Mouse (Mus musculus): Measurements from ENCODE around the gene Ccdc152. TPM values are rescaled to one million over a fixed set of nuclear protein-coding genes. Genes with fewer than 3 reads are reported as not detected.
"Not testable (repeated sequence)": the region's sequence is repeated elsewhere in the genome, so short reads cannot be mapped to it uniquely, and the experiment has no call there.

Gene Ccdc152
- polyA plus RNA-seq, 1 experiment from 2014 or later, result 0.22 TPM

- Histone ChIP-seq H3K9me3 (ENCODE audit: control insufficient read depth, low read depth, low read length) (no peaks in the 10 kb centered on the region), H3K9ac (replicated peaks; ENCODE audit: low read depth, low read length) (no peak overlapping the region), H3K36me3 (ENCODE audit: control insufficient read depth, insufficient read depth, low read length) (no peaks in the 10 kb centered on the region), H3K4me3 (ENCODE audit: low read depth, low read length) (no peak overlapping the region), H3K27ac (ENCODE audit: low read length) (peak overlapping the region; percentile 63; the same call in 1 of the 2 replicates), H3K27me3 (ENCODE audit: control insufficient read depth, insufficient read depth, low read length) (no peaks in the 10 kb centered on the region), H3K4me1 (ENCODE audit: control insufficient read depth, insufficient read depth, low read length) (peaks cover 9% of the 10 kb centered on the region), H3K4me2 (replicated peaks; ENCODE audit: low read depth, low read length) (no peak overlapping the region)
- no peak for ATAC-seq (ENCODE audit: insufficient number of reproducible peaks, insufficient read depth, low FRiP score, low read depth)
Observed at GRCm38 (mm10) chr15:3251718-3252067, 51.6 kb downstream of the Ccdc152 start.

DNA sequence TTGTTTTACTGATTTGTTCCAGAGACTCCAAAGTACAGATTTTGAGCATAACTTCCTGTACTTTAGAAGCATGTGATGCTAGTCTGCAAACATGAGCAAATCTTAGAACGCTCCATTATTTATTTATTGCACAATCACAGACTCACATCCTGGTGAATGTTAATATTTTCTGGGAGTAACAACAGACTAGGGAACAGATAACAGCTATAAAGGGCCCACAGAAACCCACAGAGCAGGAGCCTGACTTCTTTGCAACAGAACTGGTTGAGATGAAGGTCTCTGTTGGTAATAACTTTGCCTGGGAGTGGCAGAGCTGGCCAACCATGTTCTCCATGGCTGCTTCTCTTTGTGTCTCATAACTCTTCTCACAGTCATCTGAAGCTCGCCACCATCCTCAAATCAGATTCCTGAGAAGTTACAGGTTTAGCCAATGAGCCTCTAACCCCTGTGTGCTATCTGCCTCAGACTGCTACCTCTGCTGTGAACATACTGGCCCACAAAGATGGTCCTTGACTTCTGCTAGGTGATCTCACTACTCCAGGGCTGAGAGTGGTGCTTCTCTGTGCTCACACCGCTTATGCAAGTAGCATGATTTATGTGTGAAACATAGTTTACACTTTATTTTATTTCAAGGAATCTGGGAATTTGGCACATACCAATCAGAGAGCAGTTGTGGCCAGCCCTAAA, 52.2 kb downstream of the Ccdc152 start:
- no peaks in the 10 kb centered on the region for H3K9me3 ChIP-seq (ENCODE audit: control insufficient read depth, low read depth, low read length)
- H3K4me3 ChIP-seq (ENCODE audit: low read depth, low read length), result no peak overlapping the region
- WGBS, result 50% methylated on average over 3 of the region's 3 CpGs
- ATAC-seq (ENCODE audit: insufficient number of reproducible peaks, insufficient read depth, low FRiP score, low read depth), result peak; percentile 66
- H3K27ac ChIP-seq (ENCODE audit: low read length), result peak overlapping the region; percentile 63
- H3K36me3 ChIP-seq (ENCODE audit: control insufficient read depth, insufficient read depth, low read length), result no peaks in the 10 kb centered on the region
- H3K27me3 ChIP-seq (ENCODE audit: control insufficient read depth, insufficient read depth, low read length), result no peaks in the 10 kb centered on the region
- H3K4me1 ChIP-seq (ENCODE audit: control insufficient read depth, insufficient read depth, low read length), result peaks cover 9% of the 10 kb centered on the region
- no peak overlapping the region for H3K9ac ChIP-seq (replicated peaks; ENCODE audit: low read depth, low read length)
- H3K4me2 ChIP-seq (replicated peaks; ENCODE audit: low read depth, low read length), result no peak overlapping the region

- ATAC-seq (ENCODE audit: insufficient number of reproducible peaks, insufficient read depth, low FRiP score, low read depth), result no peak
- no peak overlapping the region for H3K9ac ChIP-seq (replicated peaks; ENCODE audit: low read depth, low read length)
- no peak overlapping the region for H3K4me3 ChIP-seq (ENCODE audit: low read depth, low read length)
- H3K9me3 ChIP-seq (ENCODE audit: control insufficient read depth, low read depth, low read length), result no peaks in the 10 kb centered on the region
- H3K4me2 ChIP-seq (replicated peaks; ENCODE audit: low read depth, low read length), result no peak overlapping the region
- H3K27me3 ChIP-seq (ENCODE audit: control insufficient read depth, insufficient read depth, low read length), result no peaks in the 10 kb centered on the region
- WGBS, result 69% methylated on average over 2 of the region's 2 CpGs
- no peaks in the 10 kb centered on the region for H3K36me3 ChIP-seq (ENCODE audit: control insufficient read depth, insufficient read depth, low read length)
- peak overlapping the region; percentile 63; the same call in 1 of the 2 replicates for H3K27ac ChIP-seq (ENCODE audit: low read length)
- H3K4me1 ChIP-seq (ENCODE audit: control insufficient read depth, insufficient read depth, low read length), result peaks cover 9% of the 10 kb centered on the region
Observed at GRCm38 (mm10) chr15:3250620-3251019, 52.7 kb downstream of the Ccdc152 start.

DNA sequence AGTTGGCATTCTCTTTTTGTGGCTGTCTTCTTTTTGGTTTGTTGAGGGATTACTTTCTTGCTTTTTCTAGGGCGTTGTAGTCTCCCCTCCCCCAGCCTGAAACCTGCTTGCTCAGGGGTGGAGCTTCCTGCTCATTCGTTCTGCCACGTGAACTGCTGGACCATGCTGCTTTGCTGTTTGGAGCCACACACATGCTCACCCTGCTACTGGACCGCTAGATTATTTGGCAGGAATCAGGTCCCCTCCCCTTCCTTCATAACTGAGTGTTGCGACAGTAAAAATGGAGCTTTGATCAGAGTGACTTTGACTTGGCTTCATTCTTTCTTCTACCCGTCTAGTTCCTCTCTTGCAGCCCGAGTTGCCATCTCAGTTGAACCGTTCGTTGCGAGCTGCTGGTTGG, 58.3 kb downstream of the Ccdc152 start:
- ATAC-seq (ENCODE audit: insufficient number of reproducible peaks, insufficient read depth, low FRiP score, low read depth); H3K9me3 ChIP-seq (ENCODE audit: control insufficient read depth, low read depth, low read length); H3K9ac ChIP-seq (replicated peaks; ENCODE audit: low read depth, low read length); H3K36me3 ChIP-seq (ENCODE audit: control insufficient read depth, insufficient read depth, low read length); H3K4me2 ChIP-seq (replicated peaks; ENCODE audit: low read depth, low read length); H3K4me1 ChIP-seq (ENCODE audit: control insufficient read depth, insufficient read depth, low read length); H3K27me3 ChIP-seq (ENCODE audit: control insufficient read depth, insufficient read depth, low read length); H3K4me3 ChIP-seq (ENCODE audit: low read depth, low read length); H3K27ac ChIP-seq (ENCODE audit: low read length): not testable (repeated sequence)
- WGBS, result 87% methylated on average over 10 of the region's 10 CpGs

DNA sequence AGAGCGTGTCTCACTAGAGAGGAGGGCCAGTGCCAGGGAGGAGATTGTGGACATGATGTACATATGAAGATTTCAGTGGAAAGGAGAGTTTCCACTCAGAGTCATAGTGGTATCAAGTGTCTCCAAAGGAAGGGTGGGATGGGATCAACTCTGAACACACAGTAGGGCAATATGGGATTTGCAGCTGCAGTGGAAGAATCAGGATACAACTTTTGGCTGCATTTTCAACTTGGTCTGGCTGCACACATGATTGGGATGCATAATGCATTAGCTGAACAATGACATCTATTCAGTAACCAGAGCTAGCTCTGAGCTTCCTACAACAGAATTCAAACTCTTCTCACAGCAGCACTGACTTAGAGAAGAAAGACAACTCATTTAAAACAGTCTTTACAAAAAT, 65.4 kb downstream of the Ccdc152 start:
- Histone ChIP-seq H3K4me2 (replicated peaks; ENCODE audit: low read depth, low read length) (no peak overlapping the region), H3K36me3 (ENCODE audit: control insufficient read depth, insufficient read depth, low read length) (no peaks in the 10 kb centered on the region), H3K27ac (ENCODE audit: low read length) (no peak overlapping the region), H3K4me3 (ENCODE audit: low read depth, low read length) (no peak overlapping the region), H3K9me3 (ENCODE audit: control insufficient read depth, low read depth, low read length) (no peaks in the 10 kb centered on the region), H3K4me1 (ENCODE audit: control insufficient read depth, insufficient read depth, low read length) (no peaks in the 10 kb centered on the region), H3K27me3 (ENCODE audit: control insufficient read depth, insufficient read depth, low read length) (no peaks in the 10 kb centered on the region), H3K9ac (replicated peaks; ENCODE audit: low read depth, low read length) (no peak overlapping the region)
- 94% methylated on average over 1 of the region's 1 CpGs for WGBS
- ATAC-seq (ENCODE audit: insufficient number of reproducible peaks, insufficient read depth, low FRiP score, low read depth), result no peak

DNA sequence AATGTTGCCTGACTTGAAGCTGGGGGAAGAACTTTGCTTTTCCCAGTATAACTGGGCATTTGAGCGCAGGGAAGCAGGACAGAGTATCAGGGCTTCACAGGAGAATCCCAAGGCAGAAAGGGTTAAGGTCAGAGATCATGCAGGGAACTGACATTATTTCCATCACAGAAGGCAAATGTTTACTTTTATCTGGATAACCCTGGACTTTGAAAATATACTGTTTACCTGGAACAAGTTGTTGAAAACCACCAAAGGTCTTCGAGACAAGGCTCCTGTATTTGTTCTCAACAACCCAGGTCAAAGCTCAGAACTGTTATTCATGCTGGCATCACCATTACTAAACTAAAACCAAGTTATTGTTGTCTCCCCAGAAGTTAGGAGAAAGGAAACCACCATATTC, 67.0 kb downstream of the Ccdc152 start:
- no peaks in the 10 kb centered on the region for H3K9me3 ChIP-seq (ENCODE audit: control insufficient read depth, low read depth, low read length)
- no peak overlapping the region for H3K4me3 ChIP-seq (ENCODE audit: low read depth, low read length)
- H3K27me3 ChIP-seq (ENCODE audit: control insufficient read depth, insufficient read depth, low read length), result no peaks in the 10 kb centered on the region
- no peaks in the 10 kb centered on the region for H3K36me3 ChIP-seq (ENCODE audit: control insufficient read depth, insufficient read depth, low read length)
- H3K27ac ChIP-seq (ENCODE audit: low read length), result no peak overlapping the region
- no peak for ATAC-seq (ENCODE audit: insufficient number of reproducible peaks, insufficient read depth, low FRiP score, low read depth)
- no peak overlapping the region for H3K9ac ChIP-seq (replicated peaks; ENCODE audit: low read depth, low read length)
- no peaks in the 10 kb centered on the region for H3K4me1 ChIP-seq (ENCODE audit: control insufficient read depth, insufficient read depth, low read length)
- 52% methylated on average over 2 of the region's 2 CpGs for WGBS
- no peak overlapping the region for H3K4me2 ChIP-seq (replicated peaks; ENCODE audit: low read depth, low read length)

- ATAC-seq (ENCODE audit: insufficient number of reproducible peaks, insufficient read depth, low FRiP score, low read depth), result no peak
- Histone ChIP-seq H3K9me3 (ENCODE audit: control insufficient read depth, low read depth, low read length) (no peaks in the 10 kb centered on the region), H3K36me3 (ENCODE audit: control insufficient read depth, insufficient read depth, low read length) (no peaks in the 10 kb centered on the region), H3K4me3 (ENCODE audit: low read depth, low read length) (no peak overlapping the region), H3K27me3 (ENCODE audit: control insufficient read depth, insufficient read depth, low read length) (no peaks in the 10 kb centered on the region), H3K27ac (ENCODE audit: low read length) (no peak overlapping the region), H3K4me2 (replicated peaks; ENCODE audit: low read depth, low read length) (no peak overlapping the region), H3K4me1 (ENCODE audit: control insufficient read depth, insufficient read depth, low read length) (peaks cover 3% of the 10 kb centered on the region; the same call in 1 of the 2 replicates), H3K9ac (replicated peaks; ENCODE audit: low read depth, low read length) (no peak overlapping the region)
- WGBS, result 72% methylated on average over 3 of the region's 3 CpGs
Observed at GRCm38 (mm10) chr15:3233837-3234551, 69.3 kb downstream of the Ccdc152 start.

- Histone ChIP-seq H3K9me3 (ENCODE audit: control insufficient read depth, low read depth, low read length) (no peaks in the 10 kb centered on the region), H3K4me3 (ENCODE audit: low read depth, low read length) (no peak overlapping the region), H3K4me1 (ENCODE audit: control insufficient read depth, insufficient read depth, low read length) (peaks cover 3% of the 10 kb centered on the region; the same call in 1 of the 2 replicates), H3K27me3 (ENCODE audit: control insufficient read depth, insufficient read depth, low read length) (no peaks in the 10 kb centered on the region), H3K9ac (replicated peaks; ENCODE audit: low read depth, low read length) (no peak overlapping the region), H3K36me3 (ENCODE audit: control insufficient read depth, insufficient read depth, low read length) (no peaks in the 10 kb centered on the region), H3K27ac (ENCODE audit: low read length) (no peak overlapping the region), H3K4me2 (replicated peaks; ENCODE audit: low read depth, low read length) (no peak overlapping the region)
- ATAC-seq (ENCODE audit: insufficient number of reproducible peaks, insufficient read depth, low FRiP score, low read depth), result no peak
- 38% methylated on average over 9 of the region's 9 CpGs for WGBS
Observed at GRCm38 (mm10) chr15:3232168-3232835, 71.0 kb downstream of the Ccdc152 start.
